ENCODE assay signal across 8 mouse cellular contexts in the genomic region with DNA sequence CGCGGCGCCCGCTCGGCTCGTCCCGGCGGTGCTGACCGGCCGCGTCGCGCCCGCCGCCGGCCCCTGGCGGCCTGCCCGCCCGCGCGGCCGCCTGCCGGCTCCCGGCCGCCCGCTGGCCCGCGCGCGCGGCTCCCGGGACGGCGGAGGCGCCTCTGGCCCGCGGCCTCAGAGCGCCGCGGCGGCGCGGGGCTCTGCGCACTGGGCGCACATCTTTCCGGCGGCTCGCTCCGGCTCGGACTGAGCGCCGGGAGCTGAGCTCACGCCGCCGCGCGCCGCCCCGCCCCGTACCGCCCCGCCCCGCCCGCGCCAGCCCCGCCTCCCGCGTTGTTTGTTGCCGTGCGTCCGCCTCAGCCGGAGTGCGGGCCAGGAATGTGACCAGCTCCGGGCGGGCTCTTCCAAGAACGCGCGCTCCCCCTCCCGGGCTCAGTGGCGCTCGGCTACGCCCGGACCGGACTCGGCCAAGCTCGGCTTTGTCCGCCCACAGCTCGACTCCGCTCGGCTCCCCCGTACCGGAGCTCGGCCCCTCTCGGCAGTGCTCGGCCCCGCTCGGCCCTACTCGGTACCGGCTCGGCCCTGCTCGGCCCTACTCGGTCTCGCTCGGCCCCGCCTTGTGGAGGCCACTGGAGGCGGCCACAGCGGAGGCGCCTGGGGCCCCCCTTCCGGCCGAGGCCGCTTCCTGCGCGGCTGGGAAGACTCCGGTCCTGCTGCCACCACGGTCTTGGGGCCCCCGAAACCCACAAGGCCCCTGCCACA. TPM values are rescaled to one million over a fixed set of nuclear protein-coding genes. Genes with fewer than 3 reads are reported as not detected.
DNase-seq lines count a peak whose midpoint lies in the region; ATAC-seq lines count a peak whose summit lies in the region.

No protein-coding gene starts in this region.

- peak overlapping the region; percentile 73 for H3K9ac ChIP-seq in hindbrain, embryonic 12.5 days

- peak; percentile 99 for ATAC-seq in hindbrain, embryonic 12.5 days (ENCODE audit: low FRiP score)

- H3K9me3 ChIP-seq in hindbrain, embryonic 12.5 days (replicated peaks), result no peaks in the 10 kb centered on the region

- DNase-seq in MN1 (ENCODE audit: low spot score), result peak; percentile 98
- DNase-seq in cerebellum, adult 9-10 months, result peak; percentile 99
- peak; percentile 95 to 100 for DNase-seq in frontal cortex, adult 2 months (ENCODE audit: extremely low spot score in 1 of 2, low spot score in 1 of 2)
- DNase-seq in layer of hippocampus, postnatal 14 days (ENCODE audit: low spot score in 2 of 2), result peak; percentile 100
- DNase-seq in lung, postnatal 14 days, result peak; percentile 100
- DNase-seq in retina, adult 2 months (ENCODE audit: low read depth, low spot score), result peak; percentile 97
- DNase-seq in thymus, postnatal 36 days, result peak; percentile 98 to 99

- H3K4me3 ChIP-seq in hindbrain, embryonic 12.5 days, result peak overlapping the region; percentile 96

- no peaks in the 10 kb centered on the region for H3K36me3 ChIP-seq in hindbrain, embryonic 12.5 days

- 0 out of 2 replicates have a peak, but pooled peaks cover 3% of the 10 kb centered on the region for H3K27me3 ChIP-seq in hindbrain, embryonic 12.5 days

- peaks cover 37% of the 10 kb centered on the region for H3K4me1 ChIP-seq in hindbrain, embryonic 12.5 days

- under 1% methylated on average over 77 of the region's 116 CpGs for WGBS in hindbrain, embryonic 12.5 days

- H3K27ac ChIP-seq in hindbrain, embryonic 12.5 days, result peak overlapping the region; percentile 92

- peak overlapping the region; percentile 63 for H3K4me2 ChIP-seq in hindbrain, embryonic 12.5 days (replicated peaks)

RNA-seq across cellular contexts. Expression of a gene that starts 0.6 kb away (rescaled TPM):
- 76.4 and 78.3 TPM in 2 replicates for polyA plus RNA-seq in frontal cortex, adult 2 months (2012; rRNA removed)
- 12.6 and 13.5 TPM in 2 replicates for polyA plus RNA-seq in hindbrain, embryonic 12.5 days (2016; fragmentation: Nextera tagmentation; extraction: Ambion mirVana)
- 100 to 1,000 TPM; 115 to 117 TPM for total RNA-seq in layer of hippocampus, postnatal 14 days (2021)

RNA-seq across cellular contexts. Expression of a gene that starts 26.6 kb away (rescaled TPM):
- polyA plus RNA-seq in frontal cortex, adult 2 months (2012; rRNA removed), result 41.0 and 42.9 TPM in 2 replicates
- polyA plus RNA-seq in hindbrain, embryonic 12.5 days (2016; fragmentation: Nextera tagmentation; extraction: Ambion mirVana), result 90.8 and 98.6 TPM in 2 replicates
- 10 to 100 TPM; 24.2 to 24.5 TPM for total RNA-seq in layer of hippocampus, postnatal 14 days (2021)

Comparison
In these comparisons a context has a peak if more than half of its experiments do, and no peak if none do; other contexts are left out.
1. Peak in every context shown above with its lines: DNase-seq, ATAC-seq, H3K4me3 ChIP-seq and H3K27ac ChIP-seq.